Mouse (Mus musculus) embryonic facial prominence, embryonic 14.5 days (tissue): Measurements from ENCODE around the gene Fam49a. TPM values are rescaled to one million over a fixed set of nuclear protein-coding genes. Genes with fewer than 3 reads are reported as not detected.

Experiments
- ATAC-seq: fragments of 200-750 bp; cut with Nextera tagmentation; 2 replicates; pipeline ENCODE4 v1.8.0; 2017; ENCODE audit warnings: low read depth, moderate number of reproducible peaks, moderate TSS enrichment
- DNase-seq: peaks from one replicate; pipeline ENCODE4 v3.0.0-alpha.2; 2015; ENCODE audit warnings: low spot score
- H3K27ac ChIP-seq: fragments of 300-500 bp; sonication (generic); replicated peaks from 2 replicates; pipeline ENCODE4 v1.5.1; 2014; ENCODE audit warnings: low read depth, mild to moderate bottlenecking, low read length, moderate library complexity
- H3K27me3 ChIP-seq: fragments of 300-500 bp; sonication (generic); replicated peaks from 2 replicates; pipeline ENCODE4 v1.6.1; 2014; ENCODE audit warnings: low read length; ENCODE audit not compliant: control insufficient read depth, insufficient read depth
- H3K36me3 ChIP-seq: fragments of 300-500 bp; sonication (generic); 2 replicates; pipeline ENCODE4 v1.6.1; 2014; ENCODE audit warnings: low read length, mixed read lengths; ENCODE audit not compliant: control insufficient read depth, insufficient read depth
- H3K4me1 ChIP-seq: fragments of 300-500 bp; sonication (generic); 2 replicates; pipeline ENCODE4 v1.6.1; 2014; ENCODE audit warnings: antibody characterized with exemption, low read length; ENCODE audit not compliant: control insufficient read depth, insufficient read depth
- H3K4me2 ChIP-seq: fragments of 300-500 bp; sonication (generic); 2 replicates; pipeline ENCODE4 v1.6.1; 2014; ENCODE audit warnings: low read depth, mild to moderate bottlenecking, low read length, moderate library complexity, mixed read lengths
- H3K4me3 ChIP-seq: fragments of 300-500 bp; sonication (generic); 2 replicates; pipeline ENCODE4 v1.5.1; 2014; ENCODE audit warnings: low read depth, mild to moderate bottlenecking, low read length
- H3K9ac ChIP-seq: fragments of 300-500 bp; sonication (generic); 2 replicates; pipeline ENCODE4 v1.6.1; 2014; ENCODE audit warnings: low read depth, mild to moderate bottlenecking, low read length, moderate library complexity, mixed read lengths
- H3K9me3 ChIP-seq: fragments of 300-500 bp; sonication (generic); 2 replicates; pipeline ENCODE4 v1.6.1; 2016; ENCODE audit warnings: low read length; ENCODE audit not compliant: control insufficient read depth
- WGBS: fragments of 180-500 bp; shearing (Covaris S2); extraction: QIAGEN DNeasy Blood & Tissue Kit; methylation state at CpG from one replicate; pipeline ENCODE4 v1.1.7; 2014; 5-methylcytosine and 5-hydroxymethylcytosine counted together
- polyA plus RNA-seq: library from polyadenylated mRNA; unstranded; fragments of >200 nt; fragmentation: Nextera tagmentation; extraction: Ambion mirVana; gene quantifications from 2 replicates; pipeline ENCODE4 v1.2.1, GENCODE M21; 2014

The Fam49a gene
- polyA plus RNA-seq, result 14.4 and 16.0 TPM in 2 replicates

DNA sequence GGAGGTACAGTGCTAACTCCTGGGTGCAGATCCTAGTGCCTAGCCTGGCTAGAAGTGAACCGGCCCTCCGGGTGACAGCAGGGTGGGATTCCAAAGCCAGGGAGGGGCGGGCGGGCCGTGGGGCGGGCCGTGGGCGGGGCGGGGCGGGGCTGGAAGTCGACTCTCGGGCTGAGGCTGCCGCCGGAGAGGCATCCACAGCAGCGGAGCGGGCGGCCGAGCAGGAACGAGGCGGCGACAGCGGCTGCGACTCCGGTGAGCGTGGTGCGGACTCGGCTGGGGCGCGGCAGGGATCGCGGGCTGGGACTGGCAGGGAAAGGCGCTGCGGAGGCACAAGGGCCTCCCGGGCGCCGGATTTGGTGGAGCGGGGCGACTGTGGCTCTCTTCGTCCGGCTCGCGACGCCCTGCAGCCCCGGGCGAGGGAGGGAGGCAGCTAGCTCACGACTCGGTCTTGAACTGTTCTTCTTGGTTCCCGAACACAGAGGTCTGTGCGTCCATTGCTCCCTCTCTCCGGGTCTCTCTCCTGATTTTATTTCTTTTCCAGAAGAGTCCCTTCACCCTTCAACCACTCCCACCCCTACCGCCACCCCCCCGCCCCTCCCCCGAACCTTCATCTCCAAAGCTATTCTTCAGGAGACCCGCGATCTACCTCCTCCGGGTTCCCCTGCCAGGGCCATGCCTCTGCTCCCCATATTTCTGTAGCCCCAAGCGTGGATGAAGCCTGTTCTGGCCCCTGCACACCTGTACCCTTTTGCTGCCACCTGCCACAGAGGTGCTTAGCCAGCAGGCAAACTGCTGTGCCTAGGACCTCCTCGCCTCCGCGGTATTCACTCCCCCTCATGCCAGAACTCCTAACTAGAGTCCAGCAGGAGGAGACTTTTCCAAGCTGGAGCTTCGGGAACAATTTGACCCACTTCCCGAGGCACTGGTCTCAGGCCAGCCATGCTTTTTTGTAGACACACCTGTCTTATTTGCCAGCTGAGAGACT, at the start of gene Fam49a:
Gene Fam49a, plus strand, starts transcription at position 153 of the 985 bp plus-strand sequence.
- WGBS, result under 1% methylated on average over 26 of the region's 62 CpGs
- Histone ChIP-seq H3K4me1 (peaks cover 16% of the 10 kb centered on the region), H3K27ac (no peak within 1 kb of the TSS), H3K9me3 (no peaks in the 10 kb centered on the region), H3K4me3 (peak within 1 kb of the TSS; percentile 67), H3K4me2 (peak within 1 kb of the TSS; percentile 90), H3K36me3 (no peaks in the 10 kb centered on the region), H3K9ac (peak within 1 kb of the TSS; percentile 78), H3K27me3 (no peaks in the 10 kb centered on the region)
- DNase-seq (peak; percentile 89), ATAC-seq (peak; percentile 94)

DNA sequence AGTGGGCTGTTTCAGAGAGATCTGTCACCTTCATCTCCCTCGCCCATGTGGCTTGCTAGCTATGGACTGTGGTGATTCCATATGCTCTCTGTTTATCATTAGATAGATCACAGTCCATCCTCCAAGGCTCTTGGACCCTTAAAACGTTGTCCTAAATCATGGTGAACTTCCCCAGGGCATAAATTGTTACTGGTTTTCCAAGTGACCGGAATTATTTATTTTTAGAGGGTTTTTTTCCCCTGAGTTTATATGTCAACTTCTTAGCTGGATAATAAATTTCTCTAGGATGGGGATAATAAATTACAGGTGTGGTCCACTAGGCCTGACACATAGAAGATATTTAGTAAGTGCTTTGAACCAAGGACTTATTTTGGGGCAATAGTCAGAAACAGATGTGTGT, 48.4 kb upstream of the Fam49a start:
- DNase-seq (no peak), ATAC-seq (no peak)
- no peak overlapping the region for H3K4me3 ChIP-seq
- H3K36me3 ChIP-seq, result no peaks in the 10 kb centered on the region
- H3K27me3 ChIP-seq, result no peaks in the 10 kb centered on the region
- WGBS, result 55% methylated on average over 3 of the region's 3 CpGs
- no peak overlapping the region for H3K27ac ChIP-seq
- H3K9me3 ChIP-seq, result no peaks in the 10 kb centered on the region
- H3K9ac ChIP-seq, result no peak overlapping the region
- no peaks in the 10 kb centered on the region for H3K4me1 ChIP-seq
- H3K4me2 ChIP-seq, result no peak overlapping the region

GRCm38 (mm10) chr12:12218947-12219346, 43.0 kb upstream of the Fam49a start:
- ATAC-seq (0 out of 2 replicates have a peak, but pooled peaks have one; percentile 44), DNase-seq (peak; percentile 25)
- Histone ChIP-seq H3K27me3 (no peaks in the 10 kb centered on the region), H3K9ac (no peak overlapping the region), H3K27ac (no peak overlapping the region), H3K4me2 (no peak overlapping the region), H3K9me3 (no peaks in the 10 kb centered on the region), H3K36me3 (no peaks in the 10 kb centered on the region), H3K4me1 (no peaks in the 10 kb centered on the region), H3K4me3 (no peak overlapping the region)
- WGBS, result 72% methylated on average over 5 of the region's 5 CpGs

DNA sequence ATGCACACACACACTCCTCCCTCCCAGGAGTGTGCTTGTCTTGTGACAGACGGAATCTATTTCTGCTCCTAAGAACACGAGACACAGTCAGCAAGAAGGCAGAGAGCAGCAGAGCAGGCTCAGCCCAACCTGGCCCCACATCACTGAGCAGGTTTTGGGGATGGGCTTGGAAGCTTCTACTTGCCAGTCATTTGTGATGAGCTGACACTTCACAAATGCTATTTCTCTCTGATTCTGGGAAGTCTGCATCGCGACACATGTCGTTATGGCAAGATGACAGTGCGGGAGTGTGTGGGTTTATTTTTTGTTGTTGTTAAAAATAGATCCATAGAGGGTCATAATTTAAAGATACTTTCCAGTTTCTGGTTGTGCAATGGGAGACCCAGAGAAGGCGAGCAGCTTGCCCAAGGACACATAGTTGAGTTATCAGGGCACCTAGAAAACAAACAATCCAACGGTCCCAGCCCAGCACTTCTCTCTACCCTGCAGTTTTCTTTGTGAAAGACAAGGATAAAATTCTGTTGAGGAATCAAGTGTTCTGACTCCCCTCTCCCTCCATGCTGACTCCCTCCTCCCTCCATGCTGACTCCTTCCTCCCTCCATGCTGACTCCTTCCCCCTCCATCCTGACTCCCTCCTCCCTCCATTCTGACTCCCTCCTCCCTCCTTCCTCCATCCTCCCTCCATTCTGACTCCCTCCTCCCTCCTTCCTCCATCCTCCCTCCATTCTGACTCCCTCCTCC, 41.0 kb upstream of the Fam49a start:
- 63% methylated on average over 8 of the region's 8 CpGs for WGBS
- H3K9me3 ChIP-seq, result no peaks in the 10 kb centered on the region
- ATAC-seq, result no peak

GRCm38 (mm10) chr12:12222585-12223290, 39.2 kb upstream of the Fam49a start:
- Histone ChIP-seq H3K9ac (no peak overlapping the region), H3K4me1 (no peaks in the 10 kb centered on the region), H3K4me3 (no peak overlapping the region), H3K9me3 (no peaks in the 10 kb centered on the region), H3K27ac (no peak overlapping the region), H3K27me3 (no peaks in the 10 kb centered on the region), H3K4me2 (no peak overlapping the region), H3K36me3 (no peaks in the 10 kb centered on the region)
- DNase-seq (no peak), ATAC-seq (no peak)
- WGBS, result 54% methylated on average over 9 of the region's 9 CpGs

More for the DNA sequence above, 41.0 kb upstream of the Fam49a start:
- Histone ChIP-seq H3K9ac (no peak overlapping the region), H3K36me3 (no peaks in the 10 kb centered on the region), H3K4me2 (no peak overlapping the region), H3K4me3 (no peak overlapping the region), H3K4me1 (no peaks in the 10 kb centered on the region), H3K27me3 (no peaks in the 10 kb centered on the region), H3K27ac (no peak overlapping the region)
- no peak for DNase-seq

DNA sequence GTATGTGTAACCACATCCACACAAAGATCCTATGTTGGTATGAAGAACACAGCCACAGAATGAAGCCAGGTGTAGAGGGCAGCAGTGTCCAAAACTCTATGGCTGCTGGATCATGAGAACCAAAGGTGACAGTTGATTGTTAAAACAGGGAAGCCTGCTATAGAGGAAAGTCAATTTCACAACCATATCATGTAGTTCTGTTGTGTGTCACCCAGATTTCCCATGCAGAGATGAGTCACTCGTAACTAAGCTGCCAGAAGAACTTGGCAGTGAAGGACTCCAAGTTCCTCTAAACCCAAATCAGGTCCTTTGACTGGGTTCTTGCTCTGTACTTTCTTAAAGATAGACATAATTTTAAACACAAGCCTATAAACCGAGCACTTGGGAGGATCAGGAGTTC, 38.6 kb upstream of the Fam49a start:
- WGBS, result 76% methylated on average over 2 of the region's 2 CpGs

DNA sequence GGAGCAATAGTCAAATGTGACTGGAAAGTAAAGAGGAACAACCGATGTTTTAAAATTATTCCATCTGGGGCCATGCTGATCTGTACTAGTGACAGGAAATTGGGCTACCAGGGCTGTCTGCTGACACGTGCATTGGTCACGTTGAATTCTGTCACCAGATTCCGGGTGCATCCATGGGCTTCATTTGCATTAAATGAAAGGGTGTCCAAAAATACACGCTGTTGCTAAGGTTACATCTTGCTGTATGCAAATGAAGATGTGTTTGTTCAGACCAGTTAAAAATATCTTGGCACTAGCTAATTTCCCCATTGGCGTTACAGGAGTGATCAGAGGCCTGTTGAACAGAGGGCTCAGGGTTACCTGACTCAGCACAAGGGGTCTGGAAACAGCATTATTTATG, 36.2 kb upstream of the Fam49a start:
- Histone ChIP-seq H3K9ac (no peak overlapping the region), H3K36me3 (no peaks in the 10 kb centered on the region), H3K27ac (no peak overlapping the region), H3K27me3 (no peaks in the 10 kb centered on the region), H3K4me3 (no peak overlapping the region), H3K9me3 (no peaks in the 10 kb centered on the region), H3K4me2 (no peak overlapping the region), H3K4me1 (no peaks in the 10 kb centered on the region)
- DNase-seq, result no peak
- 74% methylated on average over 6 of the region's 6 CpGs for WGBS
- ATAC-seq, result no peak

More for the DNA sequence above, 38.6 kb upstream of the Fam49a start:
- no peak for DNase-seq
- no peak overlapping the region for H3K27ac ChIP-seq
- no peaks in the 10 kb centered on the region for H3K27me3 ChIP-seq
- H3K4me3 ChIP-seq, result no peak overlapping the region
- H3K36me3 ChIP-seq, result no peaks in the 10 kb centered on the region
- H3K4me2 ChIP-seq, result no peak overlapping the region
- H3K9me3 ChIP-seq, result no peaks in the 10 kb centered on the region
- H3K9ac ChIP-seq, result no peak overlapping the region
- no peak for ATAC-seq
- H3K4me1 ChIP-seq, result no peaks in the 10 kb centered on the region

DNA sequence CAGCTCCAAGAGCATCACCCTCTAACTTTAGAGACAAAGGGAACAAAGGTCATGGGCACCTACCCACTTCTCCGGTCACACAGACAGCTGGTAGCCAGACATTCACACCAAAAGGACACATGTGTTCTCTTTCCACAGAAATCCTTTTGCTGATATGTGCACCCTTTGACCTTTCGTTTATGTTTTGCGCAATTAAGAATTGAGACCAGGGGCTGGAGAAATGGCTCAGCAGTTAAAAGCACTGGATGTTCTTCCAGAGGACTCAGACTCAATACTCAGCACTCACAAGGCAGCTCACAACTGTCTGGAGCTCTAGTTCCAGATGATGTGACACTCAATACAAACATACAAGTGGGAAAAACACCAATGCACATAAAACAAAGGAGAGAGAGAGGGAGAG, 34.3 kb upstream of the Fam49a start:
- no peak overlapping the region for H3K4me2 ChIP-seq
- 68% methylated on average over 3 of the region's 3 CpGs for WGBS

More for the DNA sequence above, 34.3 kb upstream of the Fam49a start:
- no peak overlapping the region for H3K9ac ChIP-seq
- H3K4me3 ChIP-seq, result no peak overlapping the region
- H3K27me3 ChIP-seq, result no peaks in the 10 kb centered on the region
- no peaks in the 10 kb centered on the region for H3K4me1 ChIP-seq
- H3K27ac ChIP-seq, result no peak overlapping the region
- no peaks in the 10 kb centered on the region for H3K9me3 ChIP-seq
- DNase-seq, result no peak
- H3K36me3 ChIP-seq, result no peaks in the 10 kb centered on the region
- ATAC-seq, result no peak
